Mouse (Mus musculus): ENCODE measurements around the gene Ak1. TPM values are rescaled to one million over a fixed set of nuclear protein-coding genes. Genes with fewer than 3 reads are reported as not detected.

The Ak1 gene
- polyA plus RNA-seq, 1 experiment from 2014 or later: 117 TPM

GRCm38 (mm10) chr2:32597248-32597647 is 24.3 kb upstream of the Ak1 start:
- no peak for ATAC-seq
- H3K9me3 ChIP-seq (ENCODE audit: control insufficient read depth, low read length): no peaks in the 10 kb centered on the region
- WGBS: 85% methylated on average over 5 of the region's 5 CpGs
- H3K4me3 ChIP-seq (ENCODE audit: low read length): no peak overlapping the region
- H3K27ac ChIP-seq (ENCODE audit: low read depth, low read length): peak overlapping the region; percentile 60
- H3K4me2 ChIP-seq (ENCODE audit: low read length): no peak overlapping the region
- H3K27me3 ChIP-seq (replicated peaks; ENCODE audit: control insufficient read depth, insufficient read depth, low read length): no peaks in the 10 kb centered on the region
- H3K9ac ChIP-seq (ENCODE audit: low read depth, low read length): no peak overlapping the region
- H3K36me3 ChIP-seq (ENCODE audit: control insufficient read depth, insufficient read depth, low read length): peaks cover 5% of the 10 kb centered on the region; the same call in 1 of the 2 replicates
- no peaks in the 10 kb centered on the region for H3K4me1 ChIP-seq (ENCODE audit: control insufficient read depth, insufficient read depth, low read depth, low read length)

DNA sequence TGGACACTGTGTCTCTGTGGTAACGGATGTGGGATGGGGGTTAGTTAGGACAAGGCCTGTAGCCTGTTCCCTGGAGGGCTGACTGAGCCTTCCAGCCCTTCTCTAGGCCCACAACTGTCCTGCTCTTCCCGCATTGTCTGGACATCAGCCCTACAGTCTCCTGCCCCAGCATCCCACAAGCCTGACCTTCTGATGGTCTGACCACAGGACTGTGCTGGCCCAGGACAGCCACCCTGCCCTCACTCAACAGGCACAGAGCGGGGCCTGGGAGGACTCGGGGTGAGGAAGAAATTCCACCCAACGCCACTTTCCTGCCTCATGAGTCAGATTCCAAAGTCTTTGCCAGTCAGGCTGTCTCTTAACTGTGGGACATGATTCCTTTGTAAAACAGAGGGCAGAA is 23.9 kb upstream of the Ak1 start:
- ATAC-seq: no peak
- H3K9ac ChIP-seq (ENCODE audit: low read depth, low read length): no peak overlapping the region
- H3K9me3 ChIP-seq (ENCODE audit: control insufficient read depth, low read length): no peaks in the 10 kb centered on the region
- H3K27ac ChIP-seq (ENCODE audit: low read depth, low read length): no peak overlapping the region
- no peak overlapping the region for H3K4me3 ChIP-seq (ENCODE audit: low read length)
- no peaks in the 10 kb centered on the region for H3K27me3 ChIP-seq (replicated peaks; ENCODE audit: control insufficient read depth, insufficient read depth, low read length)
- peaks cover 5% of the 10 kb centered on the region; the same call in 1 of the 2 replicates for H3K36me3 ChIP-seq (ENCODE audit: control insufficient read depth, insufficient read depth, low read length)
- H3K4me1 ChIP-seq (ENCODE audit: control insufficient read depth, insufficient read depth, low read depth, low read length): no peaks in the 10 kb centered on the region
- 86% methylated on average over 5 of the region's 5 CpGs for WGBS
- no peak overlapping the region for H3K4me2 ChIP-seq (ENCODE audit: low read length)

- H3K9ac ChIP-seq (ENCODE audit: low read depth, low read length): no peak overlapping the region
- WGBS: 87% methylated on average over 8 of the region's 8 CpGs
- no peak overlapping the region for H3K4me3 ChIP-seq (ENCODE audit: low read length)
- no peak for ATAC-seq
- no peaks in the 10 kb centered on the region for H3K4me1 ChIP-seq (ENCODE audit: control insufficient read depth, insufficient read depth, low read depth, low read length)
- no peaks in the 10 kb centered on the region for H3K27me3 ChIP-seq (replicated peaks; ENCODE audit: control insufficient read depth, insufficient read depth, low read length)
- H3K4me2 ChIP-seq (ENCODE audit: low read length): no peak overlapping the region
- H3K9me3 ChIP-seq (ENCODE audit: control insufficient read depth, low read length): no peaks in the 10 kb centered on the region
- H3K27ac ChIP-seq (ENCODE audit: low read depth, low read length): no peak overlapping the region
- H3K36me3 ChIP-seq (ENCODE audit: control insufficient read depth, insufficient read depth, low read length): peaks cover 5% of the 10 kb centered on the region; the same call in 1 of the 2 replicates
Observed at GRCm38 (mm10) chr2:32598506-32598905, 23.1 kb upstream of the Ak1 start.

DNA sequence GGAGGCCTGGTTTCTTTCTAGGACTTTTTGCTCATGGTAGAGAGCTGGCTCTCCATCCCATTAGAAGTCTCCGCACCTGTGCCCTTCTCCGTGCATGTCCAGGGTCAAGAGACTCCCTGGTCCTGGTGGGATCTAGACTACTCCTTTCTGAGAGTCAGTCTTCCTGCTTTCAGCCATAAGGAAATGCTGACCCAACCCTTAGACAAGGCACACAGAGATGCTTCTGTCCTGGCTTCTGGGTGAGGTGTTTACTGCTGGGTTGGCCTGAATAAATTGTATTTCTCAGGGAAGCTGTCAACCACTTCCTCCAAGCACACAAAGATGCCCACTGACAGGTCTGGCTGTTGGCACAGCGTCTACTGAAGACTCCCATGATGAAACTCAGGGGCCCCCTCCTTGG is 22.1 kb upstream of the Ak1 start, which contains the start of gene St6galnac6:
St6galnac6 (plus strand) TSS at position 301 of the 400 bp plus-strand sequence.
- Histone ChIP-seq H3K4me3 (ENCODE audit: low read length) (no peak within 1 kb of the TSS), H3K9ac (ENCODE audit: low read depth, low read length) (no peak within 1 kb of the TSS), H3K9me3 (ENCODE audit: control insufficient read depth, low read length) (no peaks in the 10 kb centered on the region), H3K27ac (ENCODE audit: low read depth, low read length) (no peak within 1 kb of the TSS), H3K4me2 (ENCODE audit: low read length) (no peak within 1 kb of the TSS), H3K27me3 (replicated peaks; ENCODE audit: control insufficient read depth, insufficient read depth, low read length) (no peaks in the 10 kb centered on the region), H3K36me3 (ENCODE audit: control insufficient read depth, insufficient read depth, low read length) (peaks cover 5% of the 10 kb centered on the region; the same call in 1 of the 2 replicates), H3K4me1 (ENCODE audit: control insufficient read depth, insufficient read depth, low read depth, low read length) (no peaks in the 10 kb centered on the region)
- ATAC-seq: no peak
- WGBS: 94% methylated on average over 3 of the region's 3 CpGs

- 34% methylated on average over 8 of the region's 8 CpGs for WGBS
- H3K9me3 ChIP-seq (ENCODE audit: control insufficient read depth, low read length): no peaks in the 10 kb centered on the region
- H3K4me1 ChIP-seq (ENCODE audit: control insufficient read depth, insufficient read depth, low read depth, low read length): no peaks in the 10 kb centered on the region
- H3K4me3 ChIP-seq (ENCODE audit: low read length): no peak overlapping the region
- H3K4me2 ChIP-seq (ENCODE audit: low read length): no peak overlapping the region
- peak; percentile 31; the same call in 1 of the 2 replicates for ATAC-seq
- H3K9ac ChIP-seq (ENCODE audit: low read depth, low read length): no peak overlapping the region
- H3K27ac ChIP-seq (ENCODE audit: low read depth, low read length): no peak overlapping the region
- H3K36me3 ChIP-seq (ENCODE audit: control insufficient read depth, insufficient read depth, low read length): no peaks in the 10 kb centered on the region
- H3K27me3 ChIP-seq (replicated peaks; ENCODE audit: control insufficient read depth, insufficient read depth, low read length): no peaks in the 10 kb centered on the region
Observed at GRCm38 (mm10) chr2:32601417-32602065, 20.0 kb upstream of the Ak1 start.

- H3K36me3 ChIP-seq (ENCODE audit: control insufficient read depth, insufficient read depth, low read length): no peaks in the 10 kb centered on the region
- H3K27ac ChIP-seq (ENCODE audit: low read depth, low read length): no peak overlapping the region
- no peaks in the 10 kb centered on the region for H3K9me3 ChIP-seq (ENCODE audit: control insufficient read depth, low read length)
- H3K4me1 ChIP-seq (ENCODE audit: control insufficient read depth, insufficient read depth, low read depth, low read length): peaks cover 4% of the 10 kb centered on the region; the same call in 1 of the 2 replicates
- H3K27me3 ChIP-seq (replicated peaks; ENCODE audit: control insufficient read depth, insufficient read depth, low read length): no peaks in the 10 kb centered on the region
- H3K4me3 ChIP-seq (ENCODE audit: low read length): peak overlapping the region; percentile 27
- 0 out of 2 replicates have a peak overlapping the region, but pooled peaks have one; percentile 7 for H3K9ac ChIP-seq (ENCODE audit: low read depth, low read length)
- H3K4me2 ChIP-seq (ENCODE audit: low read length): peak overlapping the region; percentile 48
- 1% methylated on average over 11 of the region's 11 CpGs for WGBS
- ATAC-seq: no peak
Observed at GRCm38 (mm10) chr2:32602600-32603054, 18.9 kb upstream of the Ak1 start.

DNA sequence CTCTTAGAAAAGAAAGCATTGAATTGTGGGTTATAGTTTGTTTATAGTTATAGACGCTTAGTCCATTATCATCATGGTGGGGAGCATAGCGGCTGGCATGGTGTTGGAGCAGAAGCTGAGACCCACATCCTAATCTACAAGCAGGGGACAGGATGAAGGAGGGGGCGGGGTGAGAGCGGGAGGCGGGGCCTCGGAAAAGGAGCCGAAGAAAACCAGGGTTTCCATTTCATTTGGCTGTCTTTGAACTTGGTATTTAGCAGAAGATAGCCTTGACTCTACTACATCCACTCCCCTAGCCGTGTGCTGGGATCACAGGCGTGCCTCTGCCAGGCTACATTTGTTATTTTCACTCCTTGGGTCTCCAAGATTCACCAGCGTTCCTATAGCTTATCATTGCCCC is 16.9 kb upstream of the Ak1 start:
- H3K9ac ChIP-seq (ENCODE audit: low read depth, low read length): no peak overlapping the region
- WGBS: 51% methylated on average over 10 of the region's 10 CpGs

GRCm38 (mm10) chr2:32606161-32607142 is 15.1 kb upstream of the Ak1 start:
- peaks cover 16% of the 10 kb centered on the region for H3K4me1 ChIP-seq (ENCODE audit: control insufficient read depth, insufficient read depth, low read depth, low read length)
- WGBS: 19% methylated on average over 29 of the region's 55 CpGs

More for the DNA sequence above, 16.9 kb upstream of the Ak1 start:
- H3K9me3 ChIP-seq (ENCODE audit: control insufficient read depth, low read length): no peaks in the 10 kb centered on the region
- H3K27me3 ChIP-seq (replicated peaks; ENCODE audit: control insufficient read depth, insufficient read depth, low read length): no peaks in the 10 kb centered on the region
- H3K36me3 ChIP-seq (ENCODE audit: control insufficient read depth, insufficient read depth, low read length): no peaks in the 10 kb centered on the region
- no peak overlapping the region for H3K27ac ChIP-seq (ENCODE audit: low read depth, low read length)
- no peak for ATAC-seq
- peaks cover 16% of the 10 kb centered on the region for H3K4me1 ChIP-seq (ENCODE audit: control insufficient read depth, insufficient read depth, low read depth, low read length)
- H3K4me2 ChIP-seq (ENCODE audit: low read length): no peak overlapping the region
- H3K4me3 ChIP-seq (ENCODE audit: low read length): no peak overlapping the region

More at GRCm38 (mm10) chr2:32606161-32607142, 15.1 kb upstream of the Ak1 start:
- H3K36me3 ChIP-seq (ENCODE audit: control insufficient read depth, insufficient read depth, low read length): no peaks in the 10 kb centered on the region
- H3K4me2 ChIP-seq (ENCODE audit: low read length): peak overlapping the region; percentile 86
- peak overlapping the region; percentile 84 for H3K4me3 ChIP-seq (ENCODE audit: low read length)
- peak overlapping the region; percentile 51 for H3K27ac ChIP-seq (ENCODE audit: low read depth, low read length)
- peak overlapping the region; percentile 88 for H3K9ac ChIP-seq (ENCODE audit: low read depth, low read length)
- H3K9me3 ChIP-seq (ENCODE audit: control insufficient read depth, low read length): no peaks in the 10 kb centered on the region
- peak; percentile 86 for ATAC-seq
- H3K27me3 ChIP-seq (replicated peaks; ENCODE audit: control insufficient read depth, insufficient read depth, low read length): no peaks in the 10 kb centered on the region
